Mouse (Mus musculus) liver, embryonic 14.5 days (tissue): ENCODE measurements around the gene Atg7.

Source experiments
- CTCF ChIP-seq: IDR thresholded peaks from 2 replicates; pipeline ENCODE4 v1.5.1; 2016; ENCODE audit warnings: antibody characterized with exemption, low read depth, control low read depth
- EP300 ChIP-seq: IDR thresholded peaks from 2 replicates; pipeline ENCODE4 v1.6.1; 2016; ENCODE audit warnings: antibody characterized with exemption, low read depth

GRCm38 (mm10) chr6:114743126-114743525, 100.2 kb downstream of the Atg7 start:
- TF ChIP-seq CTCF, result no peak
- no peak for TF ChIP-seq EP300
